Mouse (Mus musculus) forebrain, embryonic 11.5 days (tissue): ENCODE results near the gene Togaram1. TPM values are rescaled to one million over a fixed set of nuclear protein-coding genes. Genes with fewer than 3 reads are reported as not detected.

Source experiments
- ATAC-seq: fragments of 200-750 bp; cut with Nextera tagmentation; replicated peaks from 2 replicates; pipeline ENCODE4 v1.8.0; 2017; ENCODE audit warnings: moderate TSS enrichment; ENCODE audit not compliant: low FRiP score
- DNase-seq: peaks from one replicate; pipeline ENCODE4 v3.0.0-alpha.2; 2017; ENCODE audit warnings: low spot score
- H3K27ac ChIP-seq: fragments of 300-500 bp; sonication (generic); 2 replicates; pipeline ENCODE4 v1.5.1; 2014; ENCODE audit warnings: low read depth, low read length
- H3K27me3 ChIP-seq: fragments of 300-500 bp; sonication (generic); 2 replicates; pipeline ENCODE4 v1.6.1; 2014; ENCODE audit warnings: mild to moderate bottlenecking, low read length, mixed read lengths; ENCODE audit not compliant: control insufficient read depth, insufficient read depth
- H3K36me3 ChIP-seq: fragments of 300-500 bp; sonication (generic); 2 replicates; pipeline ENCODE4 v1.6.1; 2014; ENCODE audit warnings: mild to moderate bottlenecking, low read length, moderate library complexity, mixed read lengths; ENCODE audit not compliant: control insufficient read depth, insufficient read depth
- H3K4me1 ChIP-seq: fragments of 300-500 bp; sonication (generic); replicated peaks from 2 replicates; pipeline ENCODE4 v1.6.1; 2014; ENCODE audit warnings: low read length, mixed read lengths; ENCODE audit not compliant: control insufficient read depth, insufficient read depth
- H3K4me2 ChIP-seq: fragments of 300-500 bp; sonication (generic); 2 replicates; pipeline ENCODE4 v1.6.1; 2014; ENCODE audit warnings: low read depth, mild to moderate bottlenecking, low read length, moderate library complexity, mixed read lengths; ENCODE audit not compliant: severe bottlenecking
- H3K4me3 ChIP-seq: fragments of 300-500 bp; sonication (generic); 2 replicates; pipeline ENCODE4 v1.5.1; 2014; ENCODE audit warnings: low read depth, low read length
- H3K9ac ChIP-seq: fragments of 300-500 bp; sonication (generic); 2 replicates; pipeline ENCODE4 v1.6.1; 2014; ENCODE audit warnings: low read length
- H3K9me3 ChIP-seq: fragments of 300-500 bp; sonication (generic); 2 replicates; pipeline ENCODE4 v1.6.1; 2016; ENCODE audit warnings: low read length, mixed read lengths; ENCODE audit not compliant: control insufficient read depth
- WGBS: fragments of 180-500 bp; shearing (Covaris S2); extraction: QIAGEN DNeasy Blood & Tissue Kit; methylation state at CpG from one replicate; pipeline ENCODE4 v1.1.7; 2014; 5-methylcytosine and 5-hydroxymethylcytosine counted together
- polyA plus RNA-seq: library from polyadenylated mRNA; unstranded; fragments of >200 nt; fragmentation: Nextera tagmentation; extraction: Ambion mirVana; gene quantifications from 2 replicates; pipeline ENCODE4 v1.2.1, GENCODE M21; 2014

Gene Togaram1
- polyA plus RNA-seq, 1 experiment from 2014 or later, result 26.5 TPM

GRCm38 (mm10) chr12:65066234-65066633 is 100.6 kb downstream of the Togaram1 start:
- ATAC-seq (no peak), DNase-seq (no peak)
- no peak overlapping the region for H3K4me3 ChIP-seq
- peaks cover 8% of the 10 kb centered on the region for H3K36me3 ChIP-seq
- WGBS, result 77% methylated on average over 3 of the region's 3 CpGs
- H3K9me3 ChIP-seq, result no peaks in the 10 kb centered on the region
- no peaks in the 10 kb centered on the region for H3K4me1 ChIP-seq
- no peak overlapping the region for H3K27ac ChIP-seq
- H3K4me2 ChIP-seq, result no peak overlapping the region
- H3K9ac ChIP-seq, result no peak overlapping the region
- no peaks in the 10 kb centered on the region for H3K27me3 ChIP-seq

DNA sequence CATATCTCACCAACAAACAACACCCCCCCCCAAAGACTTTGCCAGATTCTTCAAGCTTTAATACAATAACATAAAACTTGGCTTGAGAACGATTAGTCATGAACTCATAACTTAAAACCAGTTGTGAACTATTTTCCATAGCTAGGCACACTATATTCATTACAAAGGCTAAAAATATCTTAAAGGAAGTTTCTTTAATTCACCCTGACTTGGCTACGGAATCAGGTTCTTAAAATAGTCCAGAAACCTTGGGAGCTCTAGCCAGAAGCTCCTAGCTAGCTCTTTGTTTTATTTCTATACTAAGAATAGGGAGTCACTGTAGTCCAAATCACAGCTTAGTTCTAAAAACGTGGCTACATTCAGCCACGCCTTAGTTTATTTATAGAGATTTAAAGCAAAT is 102.8 kb downstream of the Togaram1 start:
- Histone ChIP-seq H3K27me3 (no peaks in the 10 kb centered on the region), H3K9me3 (no peaks in the 10 kb centered on the region), H3K4me2 (no peak overlapping the region), H3K9ac (no peak overlapping the region), H3K4me1 (no peaks in the 10 kb centered on the region), H3K36me3 (peaks cover 8% of the 10 kb centered on the region), H3K27ac (no peak overlapping the region), H3K4me3 (no peak overlapping the region)
- DNase-seq (no peak), ATAC-seq (no peak)
- 87% methylated on average over 4 of the region's 4 CpGs for WGBS

Other genes starting within 250 kb of the Togaram1 start
- 2.3 TPM in 2 replicates for gene Gm527, start 47.9 kb upstream of the Togaram1 start, polyA plus RNA-seq
- 13.7 and 14.2 TPM in 2 replicates for gene Klhl28, start 270 bp upstream of the Togaram1 start, polyA plus RNA-seq
- gene Prpf39, start 70.5 kb downstream of the Togaram1 start, polyA plus RNA-seq, result 68.3 and 74.5 TPM in 2 replicates
- 656 and 721 TPM in 2 replicates for gene Fkbp3, start 108.2 kb downstream of the Togaram1 start, polyA plus RNA-seq
- 12.1 and 13.2 TPM in 2 replicates for gene Fancm, start 109.8 kb downstream of the Togaram1 start, polyA plus RNA-seq
- 77.3 and 92.6 TPM in 2 replicates for gene Mis18bp1, start 206.8 kb downstream of the Togaram1 start, polyA plus RNA-seq